10 mouse cellular contexts compared by ENCODE assay signal in genomic region chr4:48679728-48680127, GRCm38 (mm10). TPM values are rescaled to one million over a fixed set of nuclear protein-coding genes. Genes with fewer than 3 reads are reported as not detected.
DNase-seq lines count a peak whose midpoint lies in the region; ATAC-seq lines count a peak whose summit lies in the region.
"Not testable (repeated sequence)": the region's sequence is repeated elsewhere in the genome, so short reads cannot be mapped to it uniquely, and the experiment has no call there.
"Had no signal": no experiment of that assay in that cellular context is flagged by ENCODE, and none has a peak within 500 bp of the region (broad histone marks: within the 10 kb centered on the region; RNA-seq: fewer than 3 reads in every experiment).

No protein-coding gene starts in this region.

- not testable (repeated sequence) for H3K9me3 ChIP-seq in heart, embryonic 13.5 days; hindbrain, embryonic 16.5 days (ENCODE audit: control insufficient read depth, low read length); kidney, embryonic 14.5 days (ENCODE audit: control insufficient read depth, low read length); lung, embryonic 15.5 days; stomach, embryonic 14.5 days (ENCODE audit: control insufficient read depth, low read depth, low read length)

- H3K27me3 ChIP-seq in heart, embryonic 13.5 days (replicated peaks); hindbrain, embryonic 16.5 days (replicated peaks; ENCODE audit: control insufficient read depth, insufficient read depth, low read length); kidney, embryonic 14.5 days (ENCODE audit: control insufficient read depth, insufficient read depth, low read length); lung, embryonic 15.5 days; stomach, embryonic 14.5 days (ENCODE audit: control insufficient read depth, insufficient read depth, low read length): not testable (repeated sequence)

- H3K27ac ChIP-seq in heart, embryonic 13.5 days (replicated peaks); hindbrain, embryonic 16.5 days (ENCODE audit: low read depth, low read length); kidney, embryonic 14.5 days (ENCODE audit: low read depth, low read length); lung, embryonic 15.5 days; stomach, embryonic 14.5 days (ENCODE audit: low read length): not testable (repeated sequence)

- not testable (repeated sequence) for H3K36me3 ChIP-seq in heart, embryonic 13.5 days; hindbrain, embryonic 16.5 days (ENCODE audit: control insufficient read depth, insufficient read depth, low read length); kidney, embryonic 14.5 days (ENCODE audit: control insufficient read depth, insufficient read depth, low read length); lung, embryonic 15.5 days; stomach, embryonic 14.5 days (ENCODE audit: control insufficient read depth, insufficient read depth, low read length)

- 47% methylated on average over 6 of the region's 6 CpGs for WGBS in heart, embryonic 13.5 days
- 88% methylated on average over 4 of the region's 6 CpGs for WGBS in hindbrain, embryonic 16.5 days
- 59% methylated on average over 6 of the region's 6 CpGs for WGBS in kidney, embryonic 14.5 days
- 44% methylated on average over 4 of the region's 6 CpGs for WGBS in lung, embryonic 15.5 days
- WGBS in stomach, embryonic 14.5 days: 64% methylated on average over 4 of the region's 6 CpGs

- 0 out of 2 replicates have a peak overlapping the region, but pooled peaks have one; percentile 58 for H3K4me2 ChIP-seq in heart, embryonic 13.5 days
- H3K4me2 ChIP-seq in hindbrain, embryonic 16.5 days (ENCODE audit: low read length); kidney, embryonic 14.5 days (replicated peaks; ENCODE audit: low read depth, low read length); lung, embryonic 15.5 days; stomach, embryonic 14.5 days (replicated peaks; ENCODE audit: low read depth, low read length): not testable (repeated sequence)

- H3K4me3 ChIP-seq in heart, embryonic 13.5 days; hindbrain, embryonic 16.5 days (ENCODE audit: low read length); kidney, embryonic 14.5 days (ENCODE audit: low read length); lung, embryonic 15.5 days; stomach, embryonic 14.5 days (ENCODE audit: low read depth, low read length): not testable (repeated sequence)

- H3K9ac ChIP-seq in heart, embryonic 13.5 days; hindbrain, embryonic 16.5 days (ENCODE audit: low read depth, low read length); kidney, embryonic 14.5 days (ENCODE audit: low read depth, low read length); lung, embryonic 15.5 days; stomach, embryonic 14.5 days (replicated peaks; ENCODE audit: low read depth, low read length): not testable (repeated sequence)

- DNase-seq in R1 (ENCODE audit: low read depth, low spot score): peak; percentile 33

- ATAC-seq in heart, embryonic 13.5 days (ENCODE audit: extremely low read depth, insufficient number of reproducible peaks, low FRiP score, low TSS enrichment): not testable (repeated sequence)
- 0 out of 2 replicates have a peak, but pooled peaks have one; percentile 40 for ATAC-seq in hindbrain, embryonic 16.5 days
- ATAC-seq in kidney, embryonic 14.5 days (ENCODE audit: low FRiP score, low TSS enrichment): peak; percentile 58; the same call in 1 of the 2 replicates
- ATAC-seq in lung, embryonic 15.5 days (ENCODE audit: borderline replicate concordance, extremely low read depth, low FRiP score, low TSS enrichment): 0 out of 2 replicates have a peak, but pooled peaks have one; percentile 54
- ATAC-seq in stomach, embryonic 14.5 days (ENCODE audit: insufficient number of reproducible peaks, insufficient read depth, low FRiP score, low read depth): peak; percentile 56; the same call in 1 of the 2 replicates

- peaks cover 11% of the 10 kb centered on the region for H3K4me1 ChIP-seq in heart, embryonic 13.5 days
- not testable (repeated sequence) for H3K4me1 ChIP-seq in hindbrain, embryonic 16.5 days (ENCODE audit: control insufficient read depth, insufficient read depth, low read depth, low read length); kidney, embryonic 14.5 days (ENCODE audit: control insufficient read depth, insufficient read depth, low read length); lung, embryonic 15.5 days; stomach, embryonic 14.5 days (ENCODE audit: control insufficient read depth, insufficient read depth, low read length)

RNA-seq across cellular contexts. Expression of gene Cavin4, which starts 16.4 kb away (rescaled TPM):
- polyA plus RNA-seq in heart, embryonic 13.5 days (2015; fragmentation: Nextera tagmentation; extraction: Ambion mirVana): 1.6 and 1.8 TPM in 2 replicates
- polyA plus RNA-seq in hindbrain, embryonic 16.5 days (2015; fragmentation: Nextera tagmentation; extraction: Ambion mirVana): 0.88 and 1.9 TPM in 2 replicates
- polyA plus RNA-seq in kidney, embryonic 14.5 days (2014; fragmentation: Nextera tagmentation; extraction: Ambion mirVana): 0.60 and 1.2 TPM in 2 replicates
- polyA plus RNA-seq in lung, embryonic 15.5 days (2015; fragmentation: Nextera tagmentation; extraction: Ambion mirVana): 0.85 and 1.1 TPM in 2 replicates
- 0.78 and 1.4 TPM in 2 replicates for polyA plus RNA-seq in stomach, embryonic 14.5 days (2014; fragmentation: Nextera tagmentation; extraction: Ambion mirVana)
- polyA plus RNA-seq: activated CD4-positive, CD25-positive, alpha-beta regulatory T cell, adult 4 months; adrenal gland, adult 2 months; inflammation-experienced regulatory T-cells, adult 6 months; liver, adult 2 months had no signal
